Mouse (Mus musculus) heart, adult 2 months (tissue): ENCODE measurements around the gene Nup133. TPM values are rescaled to one million over a fixed set of nuclear protein-coding genes. Genes with fewer than 3 reads are reported as not detected.

ENCODE experiments used
- DNase-seq, 2 experiments: peaks; one replicate each; pipeline ENCODE4 v3.0.0; 2021
- H3K27ac ChIP-seq: fragments of 200-600 bp; 2 replicates; pipeline ENCODE4 v1.8.1; 2022
- H3K27me3 ChIP-seq: fragments of 200-500 bp; 2 replicates; pipeline ENCODE4 v1.6.1; 2012; ENCODE audit warnings: mild to moderate bottlenecking, low read length, inconsistent platforms, mixed read lengths; ENCODE audit not compliant: control insufficient read depth, insufficient read depth
- H3K36me3 ChIP-seq: fragments of 200-500 bp; 2 replicates; pipeline ENCODE4 v1.6.1; 2012; ENCODE audit warnings: low read length, inconsistent platforms; ENCODE audit not compliant: control insufficient read depth, insufficient read depth
- H3K4me1 ChIP-seq: fragments of 200-500 bp; 2 replicates; pipeline ENCODE4 v1.6.1; 2011; ENCODE audit warnings: low read length; ENCODE audit not compliant: control insufficient read depth, insufficient read depth
- H3K4me3 ChIP-seq: fragments of 200-600 bp; 2 replicates; pipeline ENCODE4 v1.8.1; 2022
- H3K79me2 ChIP-seq: fragments of 200-500 bp; replicated peaks from 2 replicates; pipeline ENCODE4 v1.6.1; 2012; ENCODE audit warnings: mild to moderate bottlenecking, inconsistent platforms, low read length, moderate library complexity, mixed read lengths; ENCODE audit not compliant: control insufficient read depth, insufficient read depth
- H3K9ac ChIP-seq: fragments of 200-500 bp; 2 replicates; pipeline ENCODE4 v1.6.1; 2012; ENCODE audit warnings: low read depth, mild to moderate bottlenecking, control low read depth, inconsistent platforms, low read length, mixed read lengths
- CTCF ChIP-seq: fragments of 200-600 bp; IDR thresholded peaks from 2 replicates; pipeline ENCODE4 v1.8.1; 2022; ENCODE audit warnings: antibody characterized with exemption, mild to moderate bottlenecking, moderate library complexity
- EP300 ChIP-seq: fragments of 200-500 bp; IDR thresholded peaks from 2 replicates; pipeline ENCODE4 v1.6.1; 2011; ENCODE audit warnings: low read depth, low read length, control low read depth; ENCODE audit not compliant: insufficient read depth
- POLR2A ChIP-seq: fragments of 200-500 bp; IDR thresholded peaks from 2 replicates; pipeline ENCODE4 v1.6.1; 2011; ENCODE audit warnings: mild to moderate bottlenecking, low read depth, low read length, control low read depth; ENCODE audit not compliant: insufficient read depth
- whole genome bisulfite sequencing: fragments of 180-500 bp; shearing (Covaris S2); methylation state at CpG from one replicate; pipeline ENCODE4 v1.1.7; 2018; 5-methylcytosine and 5-hydroxymethylcytosine counted together
- intact Hi-C: fragments of 180-260 bp; cut with DNase I; formaldehyde crosslinking; loops from one replicate; pipeline ENCODE4 v1.15.1; 2025
- polyA plus RNA-seq: library from polyadenylated mRNA; depleted of rRNA; stranded (reverse); fragments of >200 nt; gene quantifications from 2 replicates; pipeline ENCODE4 v1.2.3, GENCODE M21; 2012
- total RNA-seq, 2 experiments: library from RNA; stranded (reverse); gene quantifications; 2 replicates each; pipeline ENCODE4 v1.2.3; 2021

The Nup133 gene
- total and polyA plus RNA-seq, 3 experiments = 7.2 to 10.8 (median 9.9) TPM

- TF ChIP-seq POLR2A = no peak
- no peak for TF ChIP-seq EP300
- TF ChIP-seq CTCF = no peak
- Histone ChIP-seq H3K4me1 (no peaks in the 10 kb centered on the region), H3K36me3 (no peaks in the 10 kb centered on the region), H3K4me3 (no peak overlapping the region), H3K27ac (no peak overlapping the region), H3K27me3 (no peaks in the 10 kb centered on the region), H3K9ac (no peak overlapping the region), H3K79me2 (no peaks in the 10 kb centered on the region)
- intact Hi-C loops = no loop called here
- WGBS = 63% methylated on average over 4 of the region's 4 CpGs
- DNase-seq = peak in 1 of 2 experiments; percentile 32
Observed at GRCm38 (mm10) chr8:123883094-123883493, 66.0 kb downstream of the Nup133 start.

- Histone ChIP-seq H3K27ac (no peak overlapping the region), H3K27me3 (no peaks in the 10 kb centered on the region), H3K4me3 (no peak overlapping the region), H3K4me1 (no peaks in the 10 kb centered on the region), H3K36me3 (no peaks in the 10 kb centered on the region), H3K79me2 (no peaks in the 10 kb centered on the region), H3K9ac (no peak overlapping the region)
- intact Hi-C loops = no loop called here
- TF ChIP-seq CTCF (no peak), EP300 (no peak), POLR2A (no peak)
- DNase-seq = no peak
- WGBS = 48% methylated on average over 2 of the region's 2 CpGs
Observed at GRCm38 (mm10) chr8:123882412-123882811, 66.7 kb downstream of the Nup133 start.

- Histone ChIP-seq H3K79me2 (no peaks in the 10 kb centered on the region), H3K4me3 (no peak overlapping the region), H3K9ac (no peak overlapping the region), H3K27ac (no peak overlapping the region), H3K4me1 (no peaks in the 10 kb centered on the region), H3K36me3 (no peaks in the 10 kb centered on the region), H3K27me3 (no peaks in the 10 kb centered on the region)
- intact Hi-C loops = no loop called here
- TF ChIP-seq CTCF (no peak), POLR2A (no peak), EP300 (no peak)
- WGBS = 28% methylated on average over 4 of the region's 4 CpGs
- no peak for DNase-seq
Observed at GRCm38 (mm10) chr8:123880821-123881350, 68.2 kb downstream of the Nup133 start.

GRCm38 (mm10) chr8:123880271-123880670 lies 68.8 kb downstream of the Nup133 start:
- no peak for TF ChIP-seq CTCF
- no peak for TF ChIP-seq EP300
- no peak for TF ChIP-seq POLR2A
- Histone ChIP-seq H3K4me3 (no peak overlapping the region), H3K36me3 (no peaks in the 10 kb centered on the region), H3K79me2 (no peaks in the 10 kb centered on the region), H3K4me1 (no peaks in the 10 kb centered on the region), H3K9ac (no peak overlapping the region), H3K27ac (no peak overlapping the region), H3K27me3 (no peaks in the 10 kb centered on the region)
- intact Hi-C loops = no loop called here
- WGBS = 55% methylated on average over 10 of the region's 10 CpGs
- no peak for DNase-seq

GRCm38 (mm10) chr8:123877865-123878264 lies 71.2 kb downstream of the Nup133 start:
- no peak overlapping the region for H3K4me3 ChIP-seq
- no peaks in the 10 kb centered on the region for H3K36me3 ChIP-seq
- no peaks in the 10 kb centered on the region for H3K79me2 ChIP-seq
- H3K27me3 ChIP-seq = no peaks in the 10 kb centered on the region
- no peak overlapping the region for H3K9ac ChIP-seq
- no peaks in the 10 kb centered on the region for H3K4me1 ChIP-seq
- intact Hi-C loops = no loop called here
- TF ChIP-seq EP300 = no peak
- TF ChIP-seq POLR2A = no peak
- no peak for TF ChIP-seq CTCF
- no peak for DNase-seq
- no peak overlapping the region for H3K27ac ChIP-seq
- WGBS = 48% methylated on average over 2 of the region's 2 CpGs

GRCm38 (mm10) chr8:123874324-123874723 lies 74.7 kb downstream of the Nup133 start:
- 64% methylated on average over 11 of the region's 11 CpGs for WGBS
- intact Hi-C loops = no loop called here
- TF ChIP-seq EP300 = no peak
- Histone ChIP-seq H3K4me3 (no peak overlapping the region), H3K79me2 (no peaks in the 10 kb centered on the region), H3K27ac (no peak overlapping the region), H3K4me1 (no peaks in the 10 kb centered on the region), H3K27me3 (no peaks in the 10 kb centered on the region), H3K9ac (no peak overlapping the region), H3K36me3 (no peaks in the 10 kb centered on the region)
- no peak for DNase-seq
